Mouse (Mus musculus) adipocyte (in vitro differentiated cells): ENCODE results near the gene Mrgprg.

Experiments used
- DNase-seq: peaks from one replicate; pipeline ENCODE4 v3.0.0-alpha.2; 2016; ENCODE audit warnings: low spot score

Gene Mrgprg

DNA sequence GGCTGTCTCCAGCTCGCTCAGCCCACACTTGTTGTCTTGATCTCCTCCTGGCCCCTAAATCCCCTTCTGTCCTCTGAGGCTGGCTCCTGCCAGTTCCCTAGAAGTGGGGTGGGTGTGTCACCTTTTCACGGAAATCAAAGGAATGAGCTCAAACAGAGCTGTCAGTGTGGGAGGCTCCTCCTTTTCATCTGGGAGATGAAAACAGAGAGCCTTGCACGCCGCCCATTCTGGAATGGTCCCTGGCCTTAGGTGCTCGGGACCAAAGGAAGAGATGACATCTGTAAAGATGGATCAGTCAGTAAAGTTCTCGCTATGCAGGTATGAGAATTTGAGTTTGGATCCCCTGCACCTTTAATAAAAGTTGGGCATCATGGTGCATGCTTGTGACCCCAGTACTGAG, at the start of gene Mrgprg:
Gene Mrgprg (minus strand): TSS at position 101 of the 400 bp plus-strand sequence.
- DNase-seq: no peak

DNA sequence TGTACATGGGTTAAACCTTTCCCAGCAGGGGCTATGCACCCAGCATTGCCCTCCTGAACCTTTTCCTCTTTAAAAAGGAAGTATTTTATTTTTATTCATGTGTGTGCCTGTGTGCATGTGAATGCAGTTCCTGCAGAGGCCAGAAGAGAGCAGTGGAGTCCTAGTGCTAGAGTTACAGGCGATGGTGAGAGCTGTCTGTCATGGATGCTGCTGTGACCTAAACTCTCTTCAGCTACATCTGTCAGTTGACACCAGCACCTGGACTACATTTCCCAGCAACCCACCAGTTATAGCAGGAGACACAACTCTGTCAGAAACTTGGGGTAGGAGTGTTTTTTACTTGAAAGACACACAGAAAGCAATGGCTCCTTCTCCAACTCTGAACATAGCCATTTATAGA, 42.1 kb upstream of the Mrgprg start:
- DNase-seq: peak; percentile 11

GRCm38 (mm10) chr7:143805199-143805624, 38.4 kb upstream of the Mrgprg start:
- DNase-seq: no peak

DNA sequence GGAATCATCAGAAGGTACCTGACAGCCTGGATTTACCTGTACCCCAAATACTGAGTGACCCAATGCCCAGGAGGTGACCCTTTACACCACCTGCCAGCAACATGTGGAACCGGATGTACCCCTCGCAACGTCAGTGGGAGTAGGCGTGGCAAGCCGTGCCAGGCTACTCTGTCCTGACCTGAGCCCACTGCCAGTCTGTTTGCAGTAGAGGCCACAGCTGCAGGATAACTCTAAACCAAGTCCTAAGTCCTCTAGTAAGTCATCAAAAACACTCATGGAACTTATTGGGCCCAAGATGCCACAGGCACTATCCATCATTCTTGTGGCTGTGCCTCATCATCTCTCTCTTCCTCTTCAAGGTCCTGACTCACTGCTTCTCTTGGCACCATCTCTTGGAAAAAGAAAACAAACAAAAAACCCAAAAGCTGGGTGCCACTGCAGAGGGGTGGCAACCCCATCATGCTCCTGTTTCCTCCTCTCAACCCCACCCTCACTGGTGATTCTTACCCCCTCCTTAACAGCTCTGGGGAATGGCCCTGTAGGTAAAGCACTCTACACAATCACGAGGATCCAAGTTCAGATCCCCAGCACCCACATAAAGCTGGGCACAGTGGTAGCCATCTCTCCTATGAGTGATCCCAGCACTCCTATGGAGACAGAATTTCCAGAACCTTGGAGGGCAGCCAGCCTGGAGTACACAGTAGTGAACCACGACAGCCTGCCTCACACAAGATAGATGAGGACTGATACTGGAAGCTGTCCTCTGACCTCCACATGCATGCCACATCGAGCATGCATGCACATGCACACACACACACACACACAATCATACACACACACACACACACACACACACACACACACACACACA, 34.6 kb upstream of the Mrgprg start:
- no peak for DNase-seq

- DNase-seq: no peak
These were observed 34.0 kb upstream of the Mrgprg start for GRCm38 (mm10) chr7:143800770-143801169.

DNA sequence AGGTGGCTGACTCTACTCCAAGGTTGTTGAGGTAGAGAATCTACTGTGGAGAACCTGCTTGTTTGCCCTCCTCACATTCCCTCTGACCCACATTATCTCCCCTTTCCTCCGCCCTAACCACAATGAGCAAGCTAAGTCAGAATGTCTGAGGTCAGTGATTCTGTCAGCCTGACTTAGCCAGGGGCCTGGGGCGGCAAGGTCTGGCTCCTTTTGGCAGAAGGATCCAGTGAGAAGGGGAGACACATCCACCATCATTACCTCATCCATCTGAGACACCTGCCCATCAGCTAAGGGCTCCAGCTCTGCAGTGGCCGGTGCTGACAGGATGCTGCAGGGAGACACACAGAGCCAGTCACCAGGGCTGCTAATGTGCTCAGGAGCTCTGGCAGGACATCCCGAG, 32.0 kb upstream of the Mrgprg start:
- DNase-seq: no peak

- peak; percentile 23 for DNase-seq
These were observed 26.3 kb upstream of the Mrgprg start for GRCm38 (mm10) chr7:143793121-143793520.

GRCm38 (mm10) chr7:143792336-143792985, 25.7 kb upstream of the Mrgprg start:
- peak; percentile 63 for DNase-seq

GRCm38 (mm10) chr7:143783996-143784829, 17.4 kb upstream of the Mrgprg start, which contains the start of gene Mrgpre:
Mrgpre (minus strand) TSS chr7:143784500.
- peak; percentile 70 for DNase-seq

- DNase-seq: no peak
These were observed 16.7 kb upstream of the Mrgprg start for GRCm38 (mm10) chr7:143783378-143783995.

GRCm38 (mm10) chr7:143777375-143777774, 10.6 kb upstream of the Mrgprg start:
- no peak for DNase-seq

DNA sequence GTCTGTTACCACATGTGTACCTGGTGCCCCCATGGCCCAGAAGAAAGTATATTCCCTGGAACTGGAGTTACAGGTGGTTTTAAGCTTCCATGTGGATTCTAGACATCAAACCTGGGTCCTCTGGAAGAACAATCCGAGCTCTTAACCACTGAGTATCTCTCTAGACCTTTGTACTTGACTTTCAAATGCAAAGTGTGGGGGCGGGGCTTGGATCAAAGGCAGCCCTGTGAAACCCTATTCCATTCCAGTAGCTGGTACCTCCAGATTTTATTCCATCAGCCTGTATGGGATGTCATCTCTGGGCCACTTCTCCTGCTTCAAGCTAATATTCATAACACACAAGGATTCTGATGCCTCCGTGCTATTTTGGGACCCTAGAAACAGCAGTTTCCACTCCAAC, 9.3 kb upstream of the Mrgprg start:
- no peak for DNase-seq

GRCm38 (mm10) chr7:143769461-143769860, 2.7 kb upstream of the Mrgprg start:
- DNase-seq: peak; percentile 87

- DNase-seq: no peak
These were observed 1.5 kb upstream of the Mrgprg start for GRCm38 (mm10) chr7:143768267-143768666.

- no peak for DNase-seq
These were observed 1.8 kb downstream of the Mrgprg start for GRCm38 (mm10) chr7:143764876-143765530.

DNA sequence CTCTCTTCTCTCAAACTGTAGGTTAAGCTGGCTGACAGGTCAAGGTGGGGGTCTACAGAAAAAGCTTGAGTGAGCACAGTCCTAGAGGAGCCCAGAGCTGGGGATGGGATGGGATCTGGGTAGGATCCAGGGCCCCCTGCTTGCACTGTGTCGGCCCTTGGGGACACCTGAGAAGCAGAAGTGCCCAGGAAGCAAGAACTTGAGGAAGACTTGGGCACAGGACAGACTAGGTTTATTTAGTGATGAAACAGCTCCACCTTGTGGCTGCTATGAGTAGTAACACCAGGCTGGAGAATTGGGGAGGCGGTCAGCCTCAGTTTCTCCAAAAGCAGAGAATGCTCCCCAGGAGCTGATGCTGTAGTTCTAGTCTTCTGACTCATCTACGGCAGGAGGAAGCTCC, 3.0 kb downstream of the Mrgprg start:
- DNase-seq: peak; percentile 53

DNA sequence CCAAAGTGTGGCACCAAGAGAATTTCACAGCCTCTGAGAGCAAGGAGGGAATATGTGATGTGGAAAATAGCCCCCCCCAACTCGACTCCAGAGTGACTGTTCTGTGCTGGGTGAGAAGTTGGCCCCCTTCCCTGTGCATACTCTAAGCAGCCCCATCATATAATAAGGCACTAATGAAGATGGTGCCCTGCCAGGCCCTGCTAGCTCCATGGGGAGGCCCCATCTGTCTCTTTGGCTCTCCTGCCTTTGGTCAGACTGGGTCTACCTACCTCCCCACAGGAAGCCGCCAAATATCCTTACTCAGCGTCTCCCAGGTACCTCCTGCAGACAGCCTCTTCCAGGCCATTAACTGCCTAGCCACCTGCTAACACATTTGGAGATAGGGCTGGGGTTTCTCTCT, 7.8 kb downstream of the Mrgprg start:
- DNase-seq: no peak

DNA sequence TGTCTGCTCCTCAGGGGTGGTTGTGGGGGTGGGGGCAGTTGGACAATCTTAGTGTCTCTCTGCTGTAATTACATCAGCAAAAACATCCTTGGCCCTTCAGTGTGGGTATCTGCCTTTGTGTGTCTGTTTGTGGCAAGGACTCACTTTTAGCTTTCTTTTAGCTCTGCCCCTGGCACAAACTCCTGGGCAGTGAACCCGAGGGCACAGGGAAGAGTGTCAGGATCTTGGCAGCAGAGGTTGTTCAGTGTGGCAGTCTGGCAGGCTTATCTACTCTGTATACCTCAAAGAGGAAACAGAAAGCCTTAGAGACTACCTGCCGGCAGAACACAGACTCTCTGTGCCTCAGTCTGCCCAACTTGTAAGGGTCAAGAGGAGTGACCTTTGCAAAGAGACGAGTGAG, 9.1 kb downstream of the Mrgprg start:
- DNase-seq: no peak

- peak; percentile 75 for DNase-seq
These were observed 9.8 kb downstream of the Mrgprg start for GRCm38 (mm10) chr7:143757027-143757390.

- DNase-seq: no peak
These were observed 10.4 kb downstream of the Mrgprg start, which contains the start of gene Osbpl5 for GRCm38 (mm10) chr7:143756125-143757026. Osbpl5 (minus strand) TSS chr7:143756985.
